Mouse (Mus musculus): ENCODE measurements around the gene Flot2. TPM values are rescaled to one million over a fixed set of nuclear protein-coding genes. Genes with fewer than 3 reads are reported as not detected.
A peak's percentile ranks its signal among the peaks of the same experiment; 100 is the strongest.

The Flot2 gene
- 21.1 and 44.1 TPM in 2 replicates for polyA plus RNA-seq (2011; ENCODE audit: insufficient read depth, insufficient read length, low replicate concordance, missing spikeins)

DNA sequence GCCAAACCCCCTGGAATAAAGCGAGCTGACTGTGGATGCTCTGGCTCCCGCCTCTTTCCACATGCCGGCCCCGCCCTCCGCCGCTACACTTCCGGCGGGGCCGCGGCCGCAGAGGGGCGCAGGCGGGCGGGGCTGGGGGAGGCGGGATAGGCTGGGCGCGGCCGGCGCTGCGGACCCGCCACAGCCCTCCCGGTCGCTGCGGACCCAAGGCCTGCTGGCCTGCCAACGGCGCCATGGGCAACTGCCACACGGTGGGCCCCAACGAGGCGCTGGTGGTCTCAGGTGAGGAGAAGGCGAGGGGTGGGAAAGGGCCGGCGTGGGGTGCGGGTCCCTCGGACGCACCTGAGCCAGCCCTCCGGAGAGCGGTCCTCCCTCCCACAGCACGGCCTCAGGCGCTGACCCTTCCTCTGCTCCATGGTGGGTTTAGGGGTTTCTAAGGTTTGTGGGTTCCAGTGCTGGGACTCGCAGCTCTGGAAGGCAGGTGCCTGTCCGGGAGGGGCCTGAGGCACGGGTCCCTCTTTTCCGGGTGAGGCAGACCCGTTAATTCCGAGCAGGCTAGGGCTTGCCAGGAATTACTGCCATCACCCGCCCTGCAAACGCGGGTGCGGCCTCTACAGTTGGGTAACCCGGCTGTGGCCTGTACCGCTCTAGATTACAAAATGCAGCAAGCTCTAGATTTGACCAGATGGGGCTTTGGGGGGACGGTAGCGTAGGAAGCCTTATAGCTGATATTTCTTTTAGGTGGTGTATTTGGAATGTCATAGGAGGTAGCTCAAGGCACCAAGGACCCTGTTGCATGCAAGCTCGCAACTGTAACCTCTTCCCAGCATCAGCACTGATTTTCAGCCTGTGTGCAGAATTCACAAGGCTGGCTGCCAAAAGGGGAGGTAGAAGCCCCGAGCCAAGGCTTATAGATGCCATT is at the start of gene Flot2:
TSS of gene Flot2 (plus strand) at position 101 of the 922 bp plus-strand sequence.
- H3K4me1 ChIP-seq (ENCODE audit: control insufficient read depth, insufficient read depth, low read length): peaks cover 2% of the 10 kb centered on the region
- peak within 1 kb of the TSS; percentile 96 for H3K27ac ChIP-seq (ENCODE audit: control insufficient read depth, insufficient read depth, low read depth, low read length, poor library complexity)
- whole genome bisulfite sequencing: 2% methylated on average over 55 of the region's 55 CpGs
- TF ChIP-seq CTCF (IDR thresholded peaks at IDR 0.05; ENCODE audit: control insufficient read depth, insufficient read depth, low read length) (no peak), POLR2A (IDR thresholded peaks at IDR 0.05; ENCODE audit: borderline replicate concordance, control insufficient read depth, low read depth, low read length) (peak; percentile 30; the same call in 1 of the 2 replicates)
- peak within 1 kb of the TSS; percentile 81 for H3K4me3 ChIP-seq (replicated peaks; ENCODE audit: control insufficient read depth, low read depth, low read length)

DNA sequence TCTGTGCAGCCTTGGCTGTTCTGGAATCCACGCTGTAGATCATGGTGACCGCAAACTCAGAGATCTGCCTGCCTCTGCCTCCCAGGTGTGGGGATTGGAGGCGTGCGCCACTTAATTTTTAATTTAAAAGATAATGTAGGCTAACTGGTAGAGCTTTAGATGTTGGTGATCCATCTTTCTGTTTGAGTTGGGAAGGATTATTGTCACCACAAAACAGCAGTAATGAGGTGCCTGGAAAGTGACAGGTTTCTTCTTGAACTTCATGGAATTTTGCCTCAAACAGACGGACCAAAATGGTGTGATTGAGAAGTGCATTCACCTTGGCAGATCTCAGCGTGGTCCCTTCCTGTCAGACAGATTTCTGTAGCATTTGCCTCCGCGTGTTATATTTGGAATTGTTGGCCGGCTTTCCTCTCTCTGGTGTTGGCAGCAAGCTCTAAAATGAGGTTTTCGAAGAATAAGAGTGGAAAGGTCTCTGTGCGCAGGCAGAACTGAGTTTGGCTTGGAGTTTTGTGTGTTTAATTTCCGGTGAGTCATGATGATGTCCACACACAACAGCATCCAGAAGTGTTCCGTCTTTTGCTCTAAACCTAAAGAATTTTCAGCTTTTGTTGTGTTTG is 48.5 kb upstream of the Flot2 start:
- H3K4me1 ChIP-seq (ENCODE audit: control insufficient read depth, insufficient read depth, low read length): no peaks in the 10 kb centered on the region; the same call in 1 of the 2 replicates
- 94% methylated on average over 13 of the region's 13 CpGs for WGBS
- TF ChIP-seq CTCF (IDR thresholded peaks at IDR 0.05; ENCODE audit: control insufficient read depth, insufficient read depth, low read length) (no peak), POLR2A (IDR thresholded peaks at IDR 0.05; ENCODE audit: borderline replicate concordance, control insufficient read depth, low read depth, low read length) (no peak)
- no peak overlapping the region for H3K27ac ChIP-seq (ENCODE audit: control insufficient read depth, insufficient read depth, low read depth, low read length, poor library complexity)
- H3K4me3 ChIP-seq (replicated peaks; ENCODE audit: control insufficient read depth, low read depth, low read length): no peak overlapping the region

DNA sequence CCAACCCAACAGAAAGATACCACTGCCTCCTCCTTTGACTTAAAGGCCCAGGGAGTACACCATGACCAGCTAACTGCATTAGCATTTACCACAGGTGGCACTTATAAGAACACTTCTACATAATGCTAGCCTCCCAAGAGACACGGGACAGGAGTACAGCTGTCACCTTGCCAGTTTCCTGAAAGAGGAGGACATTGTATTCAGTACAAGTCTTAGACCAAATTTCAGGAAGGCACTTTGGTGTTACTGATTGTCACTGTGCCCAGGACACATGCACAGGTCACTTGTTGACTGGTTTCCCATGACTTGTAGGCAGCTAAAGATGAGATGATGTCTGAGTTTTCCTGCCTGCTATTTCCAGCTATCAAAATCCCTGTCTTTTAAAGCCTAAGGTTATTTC is 42.2 kb upstream of the Flot2 start:
- Histone ChIP-seq H3K4me1 (ENCODE audit: control insufficient read depth, insufficient read depth, low read length) (no peaks in the 10 kb centered on the region), H3K27ac (ENCODE audit: control insufficient read depth, insufficient read depth, low read depth, low read length, poor library complexity) (no peak overlapping the region), H3K4me3 (replicated peaks; ENCODE audit: control insufficient read depth, low read depth, low read length) (no peak overlapping the region)
- no peak for TF ChIP-seq POLR2A (IDR thresholded peaks at IDR 0.05; ENCODE audit: borderline replicate concordance, control insufficient read depth, low read depth, low read length)
- WGBS: 45% methylated on average over 1 of the region's 1 CpGs

GRCm38 (mm10) chr11:78006446-78006845 is 31.3 kb upstream of the Flot2 start:
- no peak overlapping the region for H3K4me3 ChIP-seq (replicated peaks; ENCODE audit: control insufficient read depth, low read depth, low read length)
- TF ChIP-seq POLR2A (IDR thresholded peaks at IDR 0.05; ENCODE audit: borderline replicate concordance, control insufficient read depth, low read depth, low read length) (no peak), CTCF (IDR thresholded peaks at IDR 0.05; ENCODE audit: control insufficient read depth, insufficient read depth, low read length) (no peak)
- no peak overlapping the region for H3K27ac ChIP-seq (ENCODE audit: control insufficient read depth, insufficient read depth, low read depth, low read length, poor library complexity)
- 90% methylated on average over 5 of the region's 5 CpGs for WGBS
- no peaks in the 10 kb centered on the region; the same call in 1 of the 2 replicates for H3K4me1 ChIP-seq (ENCODE audit: control insufficient read depth, insufficient read depth, low read length)

GRCm38 (mm10) chr11:78019676-78020075 is 18.1 kb upstream of the Flot2 start:
- 26% methylated on average over 4 of the region's 4 CpGs for WGBS
- Histone ChIP-seq H3K27ac (ENCODE audit: control insufficient read depth, insufficient read depth, low read depth, low read length, poor library complexity) (no peak overlapping the region), H3K4me3 (replicated peaks; ENCODE audit: control insufficient read depth, low read depth, low read length) (no peak overlapping the region), H3K4me1 (ENCODE audit: control insufficient read depth, insufficient read depth, low read length) (no peaks in the 10 kb centered on the region)
- peak; percentile 56 for TF ChIP-seq CTCF (IDR thresholded peaks at IDR 0.05; ENCODE audit: control insufficient read depth, insufficient read depth, low read length)
- TF ChIP-seq POLR2A (IDR thresholded peaks at IDR 0.05; ENCODE audit: borderline replicate concordance, control insufficient read depth, low read depth, low read length): no peak

DNA sequence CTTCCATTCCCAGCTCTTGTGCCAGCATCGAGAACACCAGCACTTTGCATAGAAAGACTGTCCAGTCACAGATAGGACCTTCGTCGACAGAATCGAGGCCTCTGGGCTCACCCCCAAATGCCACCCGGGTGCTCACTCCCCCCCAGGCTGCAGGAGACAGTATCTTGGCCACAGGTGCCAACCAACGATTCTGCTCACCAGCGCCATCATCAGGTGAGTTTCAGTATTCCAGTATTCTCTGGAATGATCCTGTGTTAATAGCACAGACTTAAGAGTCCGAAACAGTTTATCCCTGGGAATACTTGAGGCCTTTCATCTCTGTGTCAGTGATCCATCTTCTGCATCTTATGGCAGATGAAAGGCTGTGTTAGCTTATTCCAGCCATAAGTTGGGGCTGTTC is 14.1 kb upstream of the Flot2 start:
- no peak overlapping the region for H3K27ac ChIP-seq (ENCODE audit: control insufficient read depth, insufficient read depth, low read depth, low read length, poor library complexity)
- no peaks in the 10 kb centered on the region for H3K4me1 ChIP-seq (ENCODE audit: control insufficient read depth, insufficient read depth, low read length)
- TF ChIP-seq CTCF (IDR thresholded peaks at IDR 0.05; ENCODE audit: control insufficient read depth, insufficient read depth, low read length): peak; percentile 30; the same call in 1 of the 2 replicates
- no peak for TF ChIP-seq POLR2A (IDR thresholded peaks at IDR 0.05; ENCODE audit: borderline replicate concordance, control insufficient read depth, low read depth, low read length)
- H3K4me3 ChIP-seq (replicated peaks; ENCODE audit: control insufficient read depth, low read depth, low read length): no peak overlapping the region
- 75% methylated on average over 8 of the region's 8 CpGs for WGBS

DNA sequence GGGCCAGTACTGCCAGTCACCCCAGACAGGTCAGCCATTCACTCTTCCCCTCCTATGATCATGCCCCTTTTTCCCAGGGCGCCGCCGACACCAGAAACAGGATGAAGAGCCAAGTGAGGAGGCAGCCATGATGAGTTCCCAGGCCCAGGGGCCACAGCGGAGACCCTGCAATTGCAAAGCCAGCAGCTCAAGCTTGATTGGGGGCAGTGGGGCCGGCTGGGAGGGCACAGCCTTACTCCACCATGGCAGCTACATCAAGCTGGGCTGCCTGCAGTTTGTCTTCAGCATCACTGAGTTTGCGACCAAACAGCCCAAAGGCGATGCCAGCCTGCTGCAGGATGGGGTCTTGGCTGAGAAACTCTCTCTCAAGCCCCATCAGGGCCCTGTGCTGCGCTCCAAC is 8.5 kb upstream of the Flot2 start:
- 91% methylated on average over 8 of the region's 8 CpGs for WGBS
- Histone ChIP-seq H3K4me1 (ENCODE audit: control insufficient read depth, insufficient read depth, low read length) (peaks cover 4% of the 10 kb centered on the region), H3K4me3 (replicated peaks; ENCODE audit: control insufficient read depth, low read depth, low read length) (no peak overlapping the region), H3K27ac (ENCODE audit: control insufficient read depth, insufficient read depth, low read depth, low read length, poor library complexity) (no peak overlapping the region)
- TF ChIP-seq POLR2A (IDR thresholded peaks at IDR 0.05; ENCODE audit: borderline replicate concordance, control insufficient read depth, low read depth, low read length) (no peak), CTCF (IDR thresholded peaks at IDR 0.05; ENCODE audit: control insufficient read depth, insufficient read depth, low read length) (no peak)

DNA sequence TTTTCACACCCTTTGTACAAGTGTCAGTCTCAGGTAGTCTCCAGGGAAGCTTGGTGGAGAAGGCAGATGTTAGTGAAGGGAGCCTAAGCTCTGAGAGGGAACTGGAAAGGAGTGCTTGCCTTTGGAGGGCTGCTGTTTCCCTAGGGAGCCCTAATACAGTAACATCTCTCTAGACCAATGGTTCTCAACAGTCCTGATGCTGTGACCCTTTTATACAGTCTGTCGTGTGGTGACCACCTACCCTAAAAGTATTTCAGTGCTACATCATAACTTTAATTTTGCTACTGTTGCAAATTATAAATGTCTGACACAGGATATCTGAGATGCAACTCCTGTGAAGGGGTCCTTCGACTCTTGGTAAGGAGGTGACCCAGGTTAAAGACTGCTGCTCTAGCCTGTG is 7.1 kb upstream of the Flot2 start:
- peaks cover 4% of the 10 kb centered on the region for H3K4me1 ChIP-seq (ENCODE audit: control insufficient read depth, insufficient read depth, low read length)
- TF ChIP-seq POLR2A (IDR thresholded peaks at IDR 0.05; ENCODE audit: borderline replicate concordance, control insufficient read depth, low read depth, low read length) (no peak), CTCF (IDR thresholded peaks at IDR 0.05; ENCODE audit: control insufficient read depth, insufficient read depth, low read length) (no peak)
- WGBS: 57% methylated on average over 2 of the region's 2 CpGs
- no peak overlapping the region for H3K4me3 ChIP-seq (replicated peaks; ENCODE audit: control insufficient read depth, low read depth, low read length)
- H3K27ac ChIP-seq (ENCODE audit: control insufficient read depth, insufficient read depth, low read depth, low read length, poor library complexity): no peak overlapping the region; the same call in 1 of the 2 replicates
